Mouse (Mus musculus): Measurements from ENCODE around the gene Colgalt2. TPM values are rescaled to one million over a fixed set of nuclear protein-coding genes. Genes with fewer than 3 reads are reported as not detected.

Gene Colgalt2
- polyA plus RNA-seq, 1 experiment, result 7.5 TPM

GRCm38 (mm10) chr1:152407021-152407946, 7.7 kb downstream of the Colgalt2 start:
- 52% methylated on average over 22 of the region's 22 CpGs for WGBS
- Histone ChIP-seq H3K36me3 (ENCODE audit: control insufficient read depth, insufficient read depth, low read length) (no peaks in the 10 kb centered on the region), H3K27ac (ENCODE audit: insufficient read depth, low read depth, low read length) (no peak overlapping the region), H3K4me3 (ENCODE audit: insufficient read depth, low read depth, low read length) (no peak overlapping the region), H3K27me3 (replicated peaks; ENCODE audit: control insufficient read depth, insufficient read depth, low read length) (no peaks in the 10 kb centered on the region), H3K4me1 (ENCODE audit: control insufficient read depth, insufficient read depth, low read length) (no peaks in the 10 kb centered on the region; the same call in 1 of the 2 replicates)
- DNase-seq, result no peak
- TF ChIP-seq CTCF (conservative IDR thresholded peaks at IDR 0.05; ENCODE audit: insufficient read depth, insufficient read length, low read depth, low read length), result no peak
- TF ChIP-seq POLR2A (IDR thresholded peaks at IDR 0.05; ENCODE audit: low read depth, low read length), result no peak

GRCm38 (mm10) chr1:152409356-152409755, 9.7 kb downstream of the Colgalt2 start:
- no peaks in the 10 kb centered on the region for H3K36me3 ChIP-seq (ENCODE audit: control insufficient read depth, insufficient read depth, low read length)
- no peak for DNase-seq
- H3K27ac ChIP-seq (ENCODE audit: insufficient read depth, low read depth, low read length), result no peak overlapping the region
- H3K27me3 ChIP-seq (replicated peaks; ENCODE audit: control insufficient read depth, insufficient read depth, low read length), result no peaks in the 10 kb centered on the region
- no peak for TF ChIP-seq POLR2A (IDR thresholded peaks at IDR 0.05; ENCODE audit: low read depth, low read length)
- no peak for TF ChIP-seq CTCF (conservative IDR thresholded peaks at IDR 0.05; ENCODE audit: insufficient read depth, insufficient read length, low read depth, low read length)
- WGBS, result 70% methylated on average over 4 of the region's 4 CpGs
- H3K4me3 ChIP-seq (ENCODE audit: insufficient read depth, low read depth, low read length), result no peak overlapping the region
- no peaks in the 10 kb centered on the region; the same call in 1 of the 2 replicates for H3K4me1 ChIP-seq (ENCODE audit: control insufficient read depth, insufficient read depth, low read length)

- TF ChIP-seq CTCF (conservative IDR thresholded peaks at IDR 0.05; ENCODE audit: insufficient read depth, insufficient read length, low read depth, low read length), result no peak
- no peak for TF ChIP-seq POLR2A (IDR thresholded peaks at IDR 0.05; ENCODE audit: low read depth, low read length)
- no peak for DNase-seq
- Histone ChIP-seq H3K4me3 (ENCODE audit: insufficient read depth, low read depth, low read length) (no peak overlapping the region), H3K27ac (ENCODE audit: insufficient read depth, low read depth, low read length) (no peak overlapping the region), H3K27me3 (replicated peaks; ENCODE audit: control insufficient read depth, insufficient read depth, low read length) (no peaks in the 10 kb centered on the region), H3K36me3 (ENCODE audit: control insufficient read depth, insufficient read depth, low read length) (no peaks in the 10 kb centered on the region), H3K4me1 (ENCODE audit: control insufficient read depth, insufficient read depth, low read length) (no peaks in the 10 kb centered on the region; the same call in 1 of the 2 replicates)
- 93% methylated on average over 3 of the region's 3 CpGs for WGBS
Measured at GRCm38 (mm10) chr1:152410657-152411056, 11.0 kb downstream of the Colgalt2 start.

- no peaks in the 10 kb centered on the region for H3K4me1 ChIP-seq (ENCODE audit: control insufficient read depth, insufficient read depth, low read length)
- WGBS, result 95% methylated on average over 2 of the region's 2 CpGs
- H3K27me3 ChIP-seq (replicated peaks; ENCODE audit: control insufficient read depth, insufficient read depth, low read length), result no peaks in the 10 kb centered on the region
- TF ChIP-seq POLR2A (IDR thresholded peaks at IDR 0.05; ENCODE audit: low read depth, low read length) (no peak), CTCF (conservative IDR thresholded peaks at IDR 0.05; ENCODE audit: insufficient read depth, insufficient read length, low read depth, low read length) (no peak)
- no peaks in the 10 kb centered on the region for H3K36me3 ChIP-seq (ENCODE audit: control insufficient read depth, insufficient read depth, low read length)
- DNase-seq, result no peak
- no peak overlapping the region for H3K27ac ChIP-seq (ENCODE audit: insufficient read depth, low read depth, low read length)
- no peak overlapping the region for H3K4me3 ChIP-seq (ENCODE audit: insufficient read depth, low read depth, low read length)
Measured at GRCm38 (mm10) chr1:152413116-152413515, 13.5 kb downstream of the Colgalt2 start.

GRCm38 (mm10) chr1:152413961-152414360, 14.3 kb downstream of the Colgalt2 start:
- Histone ChIP-seq H3K27me3 (replicated peaks; ENCODE audit: control insufficient read depth, insufficient read depth, low read length) (no peaks in the 10 kb centered on the region), H3K4me3 (ENCODE audit: insufficient read depth, low read depth, low read length) (no peak overlapping the region), H3K27ac (ENCODE audit: insufficient read depth, low read depth, low read length) (no peak overlapping the region), H3K4me1 (ENCODE audit: control insufficient read depth, insufficient read depth, low read length) (no peaks in the 10 kb centered on the region), H3K36me3 (ENCODE audit: control insufficient read depth, insufficient read depth, low read length) (no peaks in the 10 kb centered on the region)
- DNase-seq, result no peak
- WGBS, result 85% methylated on average over 1 of the region's 1 CpGs
- TF ChIP-seq CTCF (conservative IDR thresholded peaks at IDR 0.05; ENCODE audit: insufficient read depth, insufficient read length, low read depth, low read length), result no peak
- no peak for TF ChIP-seq POLR2A (IDR thresholded peaks at IDR 0.05; ENCODE audit: low read depth, low read length)

GRCm38 (mm10) chr1:152414451-152414850, 14.8 kb downstream of the Colgalt2 start:
- H3K27me3 ChIP-seq (replicated peaks; ENCODE audit: control insufficient read depth, insufficient read depth, low read length), result no peaks in the 10 kb centered on the region
- WGBS, result 65% methylated on average over 10 of the region's 10 CpGs
- no peak for DNase-seq

GRCm38 (mm10) chr1:152416306-152416904, 16.8 kb downstream of the Colgalt2 start:
- no peak overlapping the region for H3K27ac ChIP-seq (ENCODE audit: insufficient read depth, low read depth, low read length)
- no peaks in the 10 kb centered on the region for H3K27me3 ChIP-seq (replicated peaks; ENCODE audit: control insufficient read depth, insufficient read depth, low read length)
- TF ChIP-seq POLR2A (IDR thresholded peaks at IDR 0.05; ENCODE audit: low read depth, low read length), result no peak
- no peak for TF ChIP-seq CTCF (conservative IDR thresholded peaks at IDR 0.05; ENCODE audit: insufficient read depth, insufficient read length, low read depth, low read length)
- 62% methylated on average over 13 of the region's 13 CpGs for WGBS
- no peaks in the 10 kb centered on the region for H3K4me1 ChIP-seq (ENCODE audit: control insufficient read depth, insufficient read depth, low read length)
- no peak for DNase-seq
- H3K4me3 ChIP-seq (ENCODE audit: insufficient read depth, low read depth, low read length), result no peak overlapping the region
- no peaks in the 10 kb centered on the region for H3K36me3 ChIP-seq (ENCODE audit: control insufficient read depth, insufficient read depth, low read length)

More at GRCm38 (mm10) chr1:152414451-152414850, 14.8 kb downstream of the Colgalt2 start:
- Histone ChIP-seq H3K4me3 (ENCODE audit: insufficient read depth, low read depth, low read length) (no peak overlapping the region), H3K27ac (ENCODE audit: insufficient read depth, low read depth, low read length) (no peak overlapping the region), H3K36me3 (ENCODE audit: control insufficient read depth, insufficient read depth, low read length) (no peaks in the 10 kb centered on the region), H3K4me1 (ENCODE audit: control insufficient read depth, insufficient read depth, low read length) (no peaks in the 10 kb centered on the region)
- no peak for TF ChIP-seq CTCF (conservative IDR thresholded peaks at IDR 0.05; ENCODE audit: insufficient read depth, insufficient read length, low read depth, low read length)
- no peak for TF ChIP-seq POLR2A (IDR thresholded peaks at IDR 0.05; ENCODE audit: low read depth, low read length)
